Mouse (Mus musculus): ENCODE data around the gene C9. TPM values are rescaled to one million over a fixed set of nuclear protein-coding genes. Genes with fewer than 3 reads are reported as not detected.

Gene C9
- polyA plus RNA-seq (2015; fragmentation: Nextera tagmentation; extraction: Ambion mirVana), result 9.3 and 12.1 TPM in 2 replicates

DNA sequence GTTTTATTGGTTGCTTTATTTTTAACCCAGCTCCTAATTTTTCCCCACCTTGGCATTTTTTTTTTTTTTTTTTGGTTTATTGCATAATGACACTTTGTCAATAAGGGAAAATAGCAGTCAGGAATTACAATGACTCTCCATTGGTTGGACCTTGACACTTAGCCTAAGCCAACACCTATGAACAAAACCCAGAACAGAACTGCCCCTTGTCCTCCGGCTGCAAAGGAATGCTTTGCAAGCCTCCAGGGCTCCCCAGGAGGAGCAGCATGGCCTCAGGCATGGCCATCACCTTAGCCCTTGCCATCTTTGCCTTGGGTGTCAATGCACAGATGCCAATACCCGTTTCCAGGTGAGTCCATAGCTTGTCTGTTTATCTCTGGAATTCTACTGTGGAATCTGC lies at the start of gene C9:
TSS of gene C9 (plus strand) at position 193 of the 400 bp plus-strand sequence.
- Histone ChIP-seq H3K4me2 (ENCODE audit: low read depth, low read length) (no peak within 1 kb of the TSS), H3K4me3 (ENCODE audit: low read depth, low read length) (no peak within 1 kb of the TSS), H3K9me3 (replicated peaks; ENCODE audit: control insufficient read depth, low read length) (no peaks in the 10 kb centered on the region), H3K4me1 (ENCODE audit: control insufficient read depth, low read depth, low read length) (no peaks in the 10 kb centered on the region), H3K9ac (ENCODE audit: low read depth, low read length) (no peak within 1 kb of the TSS), H3K27ac (ENCODE audit: low read length) (no peak within 1 kb of the TSS), H3K27me3 (ENCODE audit: control insufficient read depth, insufficient read depth, low read depth, low read length) (no peaks in the 10 kb centered on the region), H3K36me3 (ENCODE audit: control insufficient read depth, insufficient read depth) (no peaks in the 10 kb centered on the region)
- ATAC-seq (ENCODE audit: low read depth), result peak; percentile 64; the same call in 1 of the 2 replicates
- 28% methylated on average over 2 of the region's 2 CpGs for WGBS (ENCODE audit: insufficient replicate concordance)

DNA sequence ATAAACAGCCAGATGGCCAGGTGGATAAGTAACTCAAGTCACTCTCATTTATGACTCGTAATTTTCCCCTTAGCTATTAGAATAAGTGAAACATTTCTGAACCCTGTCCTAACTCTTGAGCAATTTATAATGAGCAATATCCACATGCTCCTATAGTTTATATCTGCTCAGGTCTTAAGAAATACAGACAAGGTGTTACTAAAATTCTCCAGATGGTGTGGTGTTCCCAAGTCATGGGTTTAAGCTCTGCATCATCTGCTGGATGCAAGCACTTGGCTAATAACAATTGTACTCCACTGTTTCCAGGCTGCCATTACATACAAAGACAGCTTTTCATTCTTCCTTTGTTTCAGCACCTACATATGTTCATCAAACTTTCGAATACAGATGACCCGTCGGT lies 46.9 kb upstream of the C9 start:
- 68% methylated on average over 4 of the region's 4 CpGs for WGBS (ENCODE audit: insufficient replicate concordance)
- no peaks in the 10 kb centered on the region for H3K9me3 ChIP-seq (replicated peaks; ENCODE audit: control insufficient read depth, low read length)
- H3K9ac ChIP-seq (ENCODE audit: low read depth, low read length), result no peak overlapping the region
- H3K27ac ChIP-seq (ENCODE audit: low read length), result no peak overlapping the region
- H3K27me3 ChIP-seq (ENCODE audit: control insufficient read depth, insufficient read depth, low read depth, low read length), result no peaks in the 10 kb centered on the region
- no peak for ATAC-seq (ENCODE audit: low read depth)
- no peaks in the 10 kb centered on the region for H3K4me1 ChIP-seq (ENCODE audit: control insufficient read depth, low read depth, low read length)
- H3K36me3 ChIP-seq (ENCODE audit: control insufficient read depth, insufficient read depth), result no peaks in the 10 kb centered on the region
- H3K4me3 ChIP-seq (ENCODE audit: low read depth, low read length), result no peak overlapping the region
- H3K4me2 ChIP-seq (ENCODE audit: low read depth, low read length), result no peak overlapping the region

- WGBS (ENCODE audit: insufficient replicate concordance), result 75% methylated on average over 6 of the region's 6 CpGs
- ATAC-seq (ENCODE audit: low read depth), result no peak
Measured at GRCm38 (mm10) chr15:6398881-6399280, 46.2 kb upstream of the C9 start.

GRCm38 (mm10) chr15:6400115-6400514 lies 45.0 kb upstream of the C9 start:
- WGBS (ENCODE audit: insufficient replicate concordance), result 66% methylated on average over 8 of the region's 8 CpGs

More at GRCm38 (mm10) chr15:6398881-6399280, 46.2 kb upstream of the C9 start:
- Histone ChIP-seq H3K4me2 (ENCODE audit: low read depth, low read length) (no peak overlapping the region), H3K9ac (ENCODE audit: low read depth, low read length) (no peak overlapping the region), H3K4me3 (ENCODE audit: low read depth, low read length) (no peak overlapping the region), H3K27ac (ENCODE audit: low read length) (no peak overlapping the region), H3K27me3 (ENCODE audit: control insufficient read depth, insufficient read depth, low read depth, low read length) (no peaks in the 10 kb centered on the region), H3K36me3 (ENCODE audit: control insufficient read depth, insufficient read depth) (no peaks in the 10 kb centered on the region), H3K9me3 (replicated peaks; ENCODE audit: control insufficient read depth, low read length) (no peaks in the 10 kb centered on the region), H3K4me1 (ENCODE audit: control insufficient read depth, low read depth, low read length) (no peaks in the 10 kb centered on the region)

DNA sequence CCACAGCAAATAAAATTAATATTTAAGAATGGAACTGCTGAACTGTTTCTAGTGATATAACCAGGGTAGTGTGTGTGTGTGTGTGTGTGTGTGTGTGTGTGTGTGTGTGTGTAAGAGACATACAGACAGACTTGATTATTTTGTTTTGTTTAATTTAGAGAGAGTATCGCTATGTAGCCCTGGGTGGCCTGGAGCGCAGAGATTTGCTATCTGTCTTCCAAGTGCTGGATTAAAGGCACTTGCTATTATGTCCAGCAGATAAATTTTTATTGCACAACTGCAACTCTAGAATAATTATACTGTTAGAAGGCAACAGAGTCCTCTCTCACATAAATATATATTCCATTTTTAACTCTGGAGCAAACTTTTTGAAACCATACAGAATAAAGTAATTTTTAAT lies 42.7 kb upstream of the C9 start:
- no peaks in the 10 kb centered on the region for H3K36me3 ChIP-seq (ENCODE audit: control insufficient read depth, insufficient read depth)
- ATAC-seq (ENCODE audit: low read depth), result no peak
- WGBS (ENCODE audit: insufficient replicate concordance), result 78% methylated on average over 2 of the region's 2 CpGs
- no peak overlapping the region for H3K9ac ChIP-seq (ENCODE audit: low read depth, low read length)
- no peaks in the 10 kb centered on the region for H3K4me1 ChIP-seq (ENCODE audit: control insufficient read depth, low read depth, low read length)
- H3K9me3 ChIP-seq (replicated peaks; ENCODE audit: control insufficient read depth, low read length), result no peaks in the 10 kb centered on the region
- H3K4me2 ChIP-seq (ENCODE audit: low read depth, low read length), result no peak overlapping the region
- H3K27ac ChIP-seq (ENCODE audit: low read length), result no peak overlapping the region
- H3K4me3 ChIP-seq (ENCODE audit: low read depth, low read length), result no peak overlapping the region
- H3K27me3 ChIP-seq (ENCODE audit: control insufficient read depth, insufficient read depth, low read depth, low read length), result no peaks in the 10 kb centered on the region

More at GRCm38 (mm10) chr15:6400115-6400514, 45.0 kb upstream of the C9 start:
- H3K9ac ChIP-seq (ENCODE audit: low read depth, low read length), result no peak overlapping the region
- H3K27ac ChIP-seq (ENCODE audit: low read length), result no peak overlapping the region
- ATAC-seq (ENCODE audit: low read depth), result no peak
- no peak overlapping the region for H3K4me2 ChIP-seq (ENCODE audit: low read depth, low read length)
- no peaks in the 10 kb centered on the region for H3K9me3 ChIP-seq (replicated peaks; ENCODE audit: control insufficient read depth, low read length)
- no peaks in the 10 kb centered on the region for H3K4me1 ChIP-seq (ENCODE audit: control insufficient read depth, low read depth, low read length)
- no peaks in the 10 kb centered on the region for H3K36me3 ChIP-seq (ENCODE audit: control insufficient read depth, insufficient read depth)
- H3K27me3 ChIP-seq (ENCODE audit: control insufficient read depth, insufficient read depth, low read depth, low read length), result no peaks in the 10 kb centered on the region
- no peak overlapping the region for H3K4me3 ChIP-seq (ENCODE audit: low read depth, low read length)

DNA sequence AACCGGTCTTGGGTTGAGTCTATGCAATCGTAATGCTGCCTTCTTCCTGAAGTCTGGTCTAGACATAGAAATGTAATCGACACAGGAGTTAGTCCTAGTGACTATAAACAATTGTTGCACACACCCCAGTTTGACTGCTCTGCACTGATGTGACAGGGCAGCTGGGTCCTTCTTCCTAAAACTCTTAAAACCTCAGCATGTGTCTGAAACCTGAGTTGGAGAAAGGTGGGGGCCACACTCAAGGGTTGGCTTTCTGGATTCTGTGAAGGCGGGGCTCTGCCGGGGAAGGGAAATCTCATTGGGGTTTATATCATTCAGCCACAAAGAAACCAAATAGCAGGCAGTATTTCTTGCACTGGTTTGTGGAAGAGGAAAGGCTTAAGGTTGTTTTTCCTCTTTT lies 41.0 kb upstream of the C9 start:
- no peak overlapping the region for H3K9ac ChIP-seq (ENCODE audit: low read depth, low read length)
- no peaks in the 10 kb centered on the region for H3K27me3 ChIP-seq (ENCODE audit: control insufficient read depth, insufficient read depth, low read depth, low read length)
- H3K4me3 ChIP-seq (ENCODE audit: low read depth, low read length), result no peak overlapping the region
- ATAC-seq (ENCODE audit: low read depth), result no peak
- no peak overlapping the region for H3K4me2 ChIP-seq (ENCODE audit: low read depth, low read length)
- H3K36me3 ChIP-seq (ENCODE audit: control insufficient read depth, insufficient read depth), result no peaks in the 10 kb centered on the region
- H3K4me1 ChIP-seq (ENCODE audit: control insufficient read depth, low read depth, low read length), result no peaks in the 10 kb centered on the region
- H3K9me3 ChIP-seq (replicated peaks; ENCODE audit: control insufficient read depth, low read length), result no peaks in the 10 kb centered on the region
- no peak overlapping the region for H3K27ac ChIP-seq (ENCODE audit: low read length)
- WGBS (ENCODE audit: insufficient replicate concordance), result 70% methylated on average over 5 of the region's 5 CpGs

- Histone ChIP-seq H3K9me3 (replicated peaks; ENCODE audit: control insufficient read depth, low read length) (no peaks in the 10 kb centered on the region), H3K27me3 (ENCODE audit: control insufficient read depth, insufficient read depth, low read depth, low read length) (no peaks in the 10 kb centered on the region), H3K36me3 (ENCODE audit: control insufficient read depth, insufficient read depth) (no peaks in the 10 kb centered on the region), H3K27ac (ENCODE audit: low read length) (no peak overlapping the region), H3K9ac (ENCODE audit: low read depth, low read length) (no peak overlapping the region), H3K4me3 (ENCODE audit: low read depth, low read length) (no peak overlapping the region), H3K4me2 (ENCODE audit: low read depth, low read length) (no peak overlapping the region), H3K4me1 (ENCODE audit: control insufficient read depth, low read depth, low read length) (no peaks in the 10 kb centered on the region)
- no peak for ATAC-seq (ENCODE audit: low read depth)
- 64% methylated on average over 6 of the region's 6 CpGs for WGBS (ENCODE audit: insufficient replicate concordance)
Measured at GRCm38 (mm10) chr15:6406771-6407170, 38.4 kb upstream of the C9 start.

DNA sequence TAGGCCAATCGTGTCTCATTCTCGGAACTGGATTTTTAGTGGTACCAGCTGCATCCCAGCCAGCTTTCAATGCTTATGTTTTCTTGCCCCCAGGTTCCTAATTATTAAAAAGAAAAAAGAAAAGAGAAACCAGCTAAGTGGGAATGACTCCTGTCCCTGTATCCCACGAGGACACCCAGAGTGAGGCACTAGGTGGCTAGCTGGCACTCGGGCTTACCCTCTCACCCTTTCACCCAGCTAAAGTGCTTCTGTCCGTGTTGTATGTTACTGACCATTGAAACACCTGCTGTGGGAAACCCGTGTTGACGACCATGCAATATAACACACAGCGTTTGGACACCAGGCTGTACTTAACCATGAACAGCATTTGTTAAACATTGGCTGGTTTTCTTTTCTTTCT lies 36.1 kb upstream of the C9 start:
- no peak for ATAC-seq (ENCODE audit: low read depth)
- Histone ChIP-seq H3K36me3 (ENCODE audit: control insufficient read depth, insufficient read depth) (no peaks in the 10 kb centered on the region), H3K4me3 (ENCODE audit: low read depth, low read length) (no peak overlapping the region), H3K4me1 (ENCODE audit: control insufficient read depth, low read depth, low read length) (no peaks in the 10 kb centered on the region), H3K9me3 (replicated peaks; ENCODE audit: control insufficient read depth, low read length) (no peaks in the 10 kb centered on the region), H3K9ac (ENCODE audit: low read depth, low read length) (no peak overlapping the region), H3K4me2 (ENCODE audit: low read depth, low read length) (no peak overlapping the region), H3K27ac (ENCODE audit: low read length) (no peak overlapping the region), H3K27me3 (ENCODE audit: control insufficient read depth, insufficient read depth, low read depth, low read length) (no peaks in the 10 kb centered on the region)
- WGBS (ENCODE audit: insufficient replicate concordance), result 57% methylated on average over 8 of the region's 8 CpGs

DNA sequence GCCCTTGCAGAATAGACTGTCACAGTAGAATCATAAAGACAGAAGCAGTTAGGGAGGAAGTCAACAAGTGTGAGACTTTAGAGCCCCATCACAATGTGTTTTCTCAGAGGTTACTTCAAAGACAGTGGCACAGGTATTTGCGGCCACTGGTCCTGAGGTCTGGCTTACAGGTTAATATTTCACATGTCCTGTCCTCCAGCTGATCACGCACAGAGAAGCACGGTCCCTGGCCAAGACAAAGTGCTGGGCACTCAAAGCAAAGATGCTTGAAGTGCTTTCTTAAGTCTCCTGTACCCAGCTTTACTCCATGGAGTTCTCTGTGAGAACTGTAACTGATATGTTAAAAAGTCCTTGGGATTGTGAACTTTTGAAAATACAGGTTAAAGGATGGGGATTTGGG lies 35.0 kb upstream of the C9 start:
- H3K4me2 ChIP-seq (ENCODE audit: low read depth, low read length), result no peak overlapping the region
- WGBS (ENCODE audit: insufficient replicate concordance), result 52% methylated on average over 3 of the region's 3 CpGs
- no peaks in the 10 kb centered on the region for H3K4me1 ChIP-seq (ENCODE audit: control insufficient read depth, low read depth, low read length)
- no peak overlapping the region for H3K4me3 ChIP-seq (ENCODE audit: low read depth, low read length)
- no peaks in the 10 kb centered on the region for H3K36me3 ChIP-seq (ENCODE audit: control insufficient read depth, insufficient read depth)
- no peaks in the 10 kb centered on the region for H3K27me3 ChIP-seq (ENCODE audit: control insufficient read depth, insufficient read depth, low read depth, low read length)
- H3K27ac ChIP-seq (ENCODE audit: low read length), result no peak overlapping the region
- H3K9me3 ChIP-seq (replicated peaks; ENCODE audit: control insufficient read depth, low read length), result no peaks in the 10 kb centered on the region
- no peak overlapping the region for H3K9ac ChIP-seq (ENCODE audit: low read depth, low read length)
- ATAC-seq (ENCODE audit: low read depth), result no peak

Measured in liver, embryonic 16.5 days (tissue).